In genomic region chr13:54371049-54371386, GRCm38 (mm10) we compare ENCODE assay signal across 8 mouse cellular contexts. TPM values are rescaled to one million over a fixed set of nuclear protein-coding genes. Genes with fewer than 3 reads are reported as not detected.
DNase-seq lines count a peak whose midpoint lies in the region; ATAC-seq and TF ChIP-seq lines count a peak whose summit lies in the region.

TSS of gene Cplx2 (plus strand) at chr13:54371349.

- DNase-seq in heart, adult 2 months: no peak
- DNase-seq in Patski (ENCODE audit: low read depth, low spot score): no peak
- peak; percentile 46 for DNase-seq in forebrain, postnatal 0 days
- no peak for DNase-seq in urinary bladder, adult 2 months (ENCODE audit: low spot score)
- DNase-seq in yolk sac, embryonic 10.5 days (ENCODE audit: low spot score): no peak
- no peak for DNase-seq in spleen, postnatal 36 days (ENCODE audit: low spot score in 2 of 2)

- CTCF ChIA-PET in Patski (lab: Charles Lee): interaction anchor here (0.7 kb wide), 1 partner anchor 208 kb away, joined by 3 read pairs; no protein-coding TSS in a partner anchor

- H3K4me3 ChIP-seq in heart, embryonic 12.5 days: peak within 1 kb of the TSS; percentile 33
- H3K4me3 ChIP-seq in heart, adult 2 months: no peak within 1 kb of the TSS
- peak within 1 kb of the TSS; percentile 52 for H3K4me3 ChIP-seq in forebrain, postnatal 0 days (ENCODE audit: low read depth, low read length)
- peak within 1 kb of the TSS; percentile 13; the same call in 1 of the 2 replicates for H3K4me3 ChIP-seq in liver, embryonic 12.5 days

- peaks cover 64% of the 10 kb centered on the region for H3K27me3 ChIP-seq in heart, embryonic 12.5 days (replicated peaks)
- peaks cover 3% of the 10 kb centered on the region for H3K27me3 ChIP-seq in heart, adult 2 months (ENCODE audit: control insufficient read depth, insufficient read depth, low read length)
- peaks cover 4% of the 10 kb centered on the region for H3K27me3 ChIP-seq in Patski
- H3K27me3 ChIP-seq in forebrain, postnatal 0 days (ENCODE audit: insufficient read depth, low read length): no peaks in the 10 kb centered on the region
- H3K27me3 ChIP-seq in liver, embryonic 12.5 days (replicated peaks): peaks cover 53% of the 10 kb centered on the region

- intact Hi-C loops in heart, adult 2 months (cut with DNase I): loop anchor here (2.0 kb wide), 1 partner anchor 254 kb away; no protein-coding TSS in a partner anchor

- 2% methylated on average over 5 of the region's 7 CpGs for WGBS in heart, embryonic 12.5 days
- WGBS in heart, adult 2 months: 4% methylated on average over 7 of the region's 7 CpGs
- WGBS in forebrain, postnatal 0 days: under 1% methylated on average over 7 of the region's 7 CpGs
- WGBS in liver, embryonic 12.5 days (ENCODE audit: insufficient replicate concordance): 9% methylated on average over 5 of the region's 7 CpGs

- H3K79me2 ChIP-seq in heart, adult 2 months (replicated peaks; ENCODE audit: control insufficient read depth, insufficient read depth, low read length): no peaks in the 10 kb centered on the region

- no peak for TF ChIP-seq EP300 in heart, adult 2 months (IDR thresholded peaks at IDR 0.05; ENCODE audit: insufficient read depth, low read depth, low read length)

- no peak for TF ChIP-seq POLR2A in heart, adult 2 months (IDR thresholded peaks at IDR 0.05; ENCODE audit: insufficient read depth, low read depth, low read length)

- H3K9ac ChIP-seq in heart, embryonic 12.5 days: no peak within 1 kb of the TSS
- H3K9ac ChIP-seq in heart, adult 2 months (ENCODE audit: low read depth, low read length): no peak within 1 kb of the TSS
- peak within 1 kb of the TSS; percentile 73 for H3K9ac ChIP-seq in forebrain, postnatal 0 days
- H3K9ac ChIP-seq in liver, embryonic 12.5 days: no peak within 1 kb of the TSS

- in situ Hi-C loops in Patski (cut with MboI; ENCODE audit: low pct_unique_long_range_greater_than_20kb): no loop called here

- peak within 1 kb of the TSS; percentile 69 for H3K4me2 ChIP-seq in heart, embryonic 12.5 days
- peak within 1 kb of the TSS; percentile 52 for H3K4me2 ChIP-seq in forebrain, postnatal 0 days (ENCODE audit: low read depth)
- peak within 1 kb of the TSS; percentile 57 for H3K4me2 ChIP-seq in liver, embryonic 12.5 days

- H3K36me3 ChIP-seq in heart, embryonic 12.5 days: no peaks in the 10 kb centered on the region
- no peaks in the 10 kb centered on the region for H3K36me3 ChIP-seq in heart, adult 2 months (ENCODE audit: control insufficient read depth, insufficient read depth, low read length)
- no peaks in the 10 kb centered on the region for H3K36me3 ChIP-seq in forebrain, postnatal 0 days (ENCODE audit: insufficient read depth)
- no peaks in the 10 kb centered on the region for H3K36me3 ChIP-seq in liver, embryonic 12.5 days

- ATAC-seq in heart, embryonic 12.5 days (ENCODE audit: insufficient number of reproducible peaks, low FRiP score): no peak
- no peak for ATAC-seq in Patski
- ATAC-seq in forebrain, postnatal 0 days: no peak
- ATAC-seq in liver, embryonic 12.5 days: no peak

- TF ChIP-seq CTCF in heart, adult 2 months (IDR thresholded peaks at IDR 0.05): no peak
- TF ChIP-seq CTCF in Patski (IDR thresholded peaks at IDR 0.05): no peak
- TF ChIP-seq CTCF in forebrain, postnatal 0 days (IDR thresholded peaks at IDR 0.05; ENCODE audit: low read depth): no peak

- no peaks in the 10 kb centered on the region for H3K9me3 ChIP-seq in heart, embryonic 12.5 days (replicated peaks)
- H3K9me3 ChIP-seq in forebrain, postnatal 0 days (ENCODE audit: low read length): no peaks in the 10 kb centered on the region
- no peaks in the 10 kb centered on the region for H3K9me3 ChIP-seq in liver, embryonic 12.5 days (replicated peaks)

- H3K27ac ChIP-seq in heart, embryonic 12.5 days (ENCODE audit: poor library complexity, severe bottlenecking): no peak within 1 kb of the TSS
- H3K27ac ChIP-seq in heart, adult 2 months: no peak within 1 kb of the TSS
- peak within 1 kb of the TSS; percentile 91 for H3K27ac ChIP-seq in forebrain, postnatal 0 days (ENCODE audit: low read depth, low read length)
- no peak within 1 kb of the TSS for H3K27ac ChIP-seq in liver, embryonic 12.5 days

- H3K4me1 ChIP-seq in heart, embryonic 12.5 days (replicated peaks): peaks cover 10% of the 10 kb centered on the region
- no peaks in the 10 kb centered on the region for H3K4me1 ChIP-seq in heart, adult 2 months (ENCODE audit: control insufficient read depth, insufficient read depth, low read length)
- peaks cover 18% of the 10 kb centered on the region; the same call in 1 of the 2 replicates for H3K4me1 ChIP-seq in forebrain, postnatal 0 days (ENCODE audit: insufficient read depth)
- peaks cover 11% of the 10 kb centered on the region; the same call in 1 of the 2 replicates for H3K4me1 ChIP-seq in liver, embryonic 12.5 days

- POLR2A ChIA-PET in Patski (lab: Charles Lee): interaction anchor here (0.7 to 1.3 kb wide), 2 partner anchors 68 to 235 kb away, joined by 3 read pairs; no protein-coding TSS in a partner anchor

RNA-seq across cellular contexts. Expression of gene Cplx2, which starts in this region (rescaled TPM):
- 2.1 and 2.2 TPM in 2 replicates for polyA plus RNA-seq in heart, embryonic 12.5 days (2016; fragmentation: Nextera tagmentation; extraction: Ambion mirVana)
- total RNA-seq in heart, adult 2 months (2021): 1 to 10 TPM; 2.3 to 2.4 TPM
- polyA plus RNA-seq in heart, adult 2 months (2012; rRNA removed): 3.0 and 4.2 TPM in 2 replicates
- polyA plus RNA-seq in Patski (2021): 14.3 TPM
- 98.4 and 102 TPM in 2 replicates for total RNA-seq in forebrain, postnatal 0 days (2014; rRNA removed)
- 40.0 and 49.8 TPM in 2 replicates for polyA plus RNA-seq in forebrain, postnatal 0 days (2015; fragmentation: Nextera tagmentation; extraction: Ambion mirVana)
- 0.45 and 0.52 TPM in 2 replicates for polyA plus RNA-seq in liver, embryonic 12.5 days (2016; fragmentation: Nextera tagmentation; extraction: Ambion mirVana)
- 5.7 and 10.5 TPM in 2 replicates for polyA plus RNA-seq in urinary bladder, adult 2 months (2012; rRNA removed)

Comparison
In these comparisons a context has a peak if more than half of its experiments do, and no peak if none do; other contexts are left out.
1. RNA of gene Cplx2 (total RNA-seq): 98.4 to 102 TPM in forebrain, postnatal 0 days; 2.3 to 2.4 TPM in heart, adult 2 months; every median in the first group is over 10 times any median in the second.
2. Peak in every context shown above with its lines, with median percentiles within 50 percentile points of each other: H3K4me2 ChIP-seq.